ENCODE assay signal across 8 mouse cellular contexts in genomic region chr9:103758930-103759695, GRCm38 (mm10). TPM values are rescaled to one million over a fixed set of nuclear protein-coding genes. Genes with fewer than 3 reads are reported as not detected.
DNase-seq lines count a peak whose midpoint lies in the region; ATAC-seq and TF ChIP-seq lines count a peak whose summit lies in the region.

No protein-coding gene starts in this region.

- peaks cover 43% of the 10 kb centered on the region for H3K4me1 ChIP-seq in hindbrain, embryonic 13.5 days (replicated peaks)
- H3K4me1 ChIP-seq in small intestine, adult 2 months (ENCODE audit: control insufficient read depth, insufficient read depth, insufficient read length, low read length), result peaks cover 8% of the 10 kb centered on the region

- DNase-seq in WW6 (ENCODE audit: low read depth, low spot score), result peak; percentile 57
- peak; percentile 94 to 96 for DNase-seq in cerebellum, postnatal 10 days
- peak; percentile 63 to 79 for DNase-seq in frontal cortex, postnatal 25 days (ENCODE audit: low spot score in 2 of 2)
- peak; percentile 86 to 92 for DNase-seq in left cerebral cortex, adult 18-20 months (ENCODE audit: low spot score in 2 of 2)
- peak; percentile 85 for DNase-seq in mesoderm, embryonic 11.5 days (ENCODE audit: low read depth, low spot score)

- H3K27me3 ChIP-seq in hindbrain, embryonic 13.5 days, result peaks cover 23% of the 10 kb centered on the region
- peaks cover 29% of the 10 kb centered on the region for H3K27me3 ChIP-seq in small intestine, adult 2 months (ENCODE audit: control insufficient read depth, insufficient read depth, low read length)

- no peak for TF ChIP-seq POLR2A in small intestine, adult 2 months (IDR thresholded peaks at IDR 0.05; ENCODE audit: low read depth, low read length)

- TF ChIP-seq CTCF in small intestine, adult 2 months (IDR thresholded peaks at IDR 0.05; ENCODE audit: extremely low read depth, insufficient read length, insufficient replicate concordance, low read depth, low read length), result peak; percentile 75; the same call in 1 of the 2 replicates

- 0 out of 2 replicates have a peak, but pooled peaks have one; percentile 1 for ATAC-seq in hindbrain, embryonic 13.5 days (ENCODE audit: low FRiP score)
- ATAC-seq in monocyte, adult 5-6 weeks (replicated peaks; ENCODE audit: insufficient number of reproducible peaks, low FRiP score, low TSS enrichment, poor library complexity, severe bottlenecking), result no peak

- no peaks in the 10 kb centered on the region for H3K9me3 ChIP-seq in hindbrain, embryonic 13.5 days

- no peaks in the 10 kb centered on the region for H3K36me3 ChIP-seq in hindbrain, embryonic 13.5 days
- no peaks in the 10 kb centered on the region for H3K36me3 ChIP-seq in small intestine, adult 2 months (ENCODE audit: control insufficient read depth, insufficient read depth, low read length)

- H3K4me3 ChIP-seq in hindbrain, embryonic 13.5 days, result peak overlapping the region; percentile 31
- no peak overlapping the region for H3K4me3 ChIP-seq in small intestine, adult 2 months (ENCODE audit: low read depth, low read length)

- no peak overlapping the region for H3K27ac ChIP-seq in hindbrain, embryonic 13.5 days
- H3K27ac ChIP-seq in small intestine, adult 2 months (ENCODE audit: insufficient read depth, low read depth, low read length), result no peak overlapping the region

- H3K4me2 ChIP-seq in hindbrain, embryonic 13.5 days, result peak overlapping the region; percentile 84

- H3K9ac ChIP-seq in hindbrain, embryonic 13.5 days, result peak overlapping the region; percentile 49

- 18% methylated on average over 20 of the region's 20 CpGs for WGBS in hindbrain, embryonic 13.5 days
- WGBS in small intestine, adult 2 months, result 12% methylated on average over 20 of the region's 20 CpGs

RNA-seq across cellular contexts. Expression of gene Tmem108, which starts 2.5 kb away (rescaled TPM):
- 25.3 and 30.0 TPM in 2 replicates for polyA plus RNA-seq in hindbrain, embryonic 13.5 days (2015; fragmentation: Nextera tagmentation; extraction: Ambion mirVana)
- total RNA-seq in left cerebral cortex, adult 18-20 months (2021), result 10 to 100 TPM; 23.7 to 25.9 TPM
- 0.38 and 0.85 TPM in 2 replicates for polyA plus RNA-seq in small intestine, adult 2 months (2012; rRNA removed)
- total RNA-seq in monocyte, adult 5-6 weeks (2017), result 0.48 to 0.64 TPM (median 0.49 TPM) in 3 replicates

Comparison
In these comparisons a context has a peak if more than half of its experiments do, and no peak if none do; other contexts are left out.
1. RNA of gene Tmem108, which starts 2.5 kb away (total RNA-seq): 23.7 to 25.9 TPM in left cerebral cortex, adult 18-20 months; 0.48 to 0.64 TPM in monocyte, adult 5-6 weeks; every median in the first group is over 10 times any median in the second.
2. Peak in every context shown above with its lines, with median percentiles within 50 percentile points of each other: DNase-seq.